Mouse (Mus musculus): ENCODE measurements around the gene Ttll10. TPM values are rescaled to one million over a fixed set of nuclear protein-coding genes. Genes with fewer than 3 reads are reported as not detected.

The Ttll10 gene
- not detected in 2 replicates for polyA plus RNA-seq (2012; ENCODE audit: insufficient read depth, insufficient read length, low replicate concordance, missing spikeins)

- WGBS, result 64% methylated on average over 5 of the region's 5 CpGs
- Histone ChIP-seq H3K27ac (ENCODE audit: insufficient read depth, low read depth, low read length) (no peak within 1 kb of the TSS), H3K4me3 (ENCODE audit: insufficient read depth, low read depth, low read length) (no peak within 1 kb of the TSS), H3K4me1 (ENCODE audit: control insufficient read depth, insufficient read depth, low read length) (no peaks in the 10 kb centered on the region; the same call in 1 of the 2 replicates)
- TF ChIP-seq POLR2A (IDR thresholded peaks at IDR 0.05; ENCODE audit: insufficient read depth, low read depth, low read length) (no peak), CTCF (IDR thresholded peaks at IDR 0.05; ENCODE audit: insufficient read depth, low read depth, low read length) (no peak)
These were observed at the start of gene Ttll10 for GRCm38 (mm10) chr4:156059261-156059660. Gene Ttll10, minus strand, starts transcription at chr4:156059414.

- no peak overlapping the region for H3K27ac ChIP-seq (ENCODE audit: insufficient read depth, low read depth, low read length)
- TF ChIP-seq POLR2A (IDR thresholded peaks at IDR 0.05; ENCODE audit: insufficient read depth, low read depth, low read length), result no peak
- no peak for TF ChIP-seq CTCF (IDR thresholded peaks at IDR 0.05; ENCODE audit: insufficient read depth, low read depth, low read length)
- H3K4me1 ChIP-seq (ENCODE audit: control insufficient read depth, insufficient read depth, low read length), result no peaks in the 10 kb centered on the region
- 89% methylated on average over 4 of the region's 4 CpGs for WGBS
- no peak overlapping the region for H3K4me3 ChIP-seq (ENCODE audit: insufficient read depth, low read depth, low read length)
These were observed 44.1 kb upstream of the Ttll10 start for GRCm38 (mm10) chr4:156103342-156103741.

GRCm38 (mm10) chr4:156101481-156101903 is 42.3 kb upstream of the Ttll10 start:
- Histone ChIP-seq H3K4me1 (ENCODE audit: control insufficient read depth, insufficient read depth, low read length) (no peaks in the 10 kb centered on the region), H3K27ac (ENCODE audit: insufficient read depth, low read depth, low read length) (no peak overlapping the region), H3K4me3 (ENCODE audit: insufficient read depth, low read depth, low read length) (no peak overlapping the region)
- no peak for TF ChIP-seq CTCF (IDR thresholded peaks at IDR 0.05; ENCODE audit: insufficient read depth, low read depth, low read length)
- TF ChIP-seq POLR2A (IDR thresholded peaks at IDR 0.05; ENCODE audit: insufficient read depth, low read depth, low read length), result no peak
- WGBS, result 37% methylated on average over 3 of the region's 3 CpGs

- Histone ChIP-seq H3K4me1 (ENCODE audit: control insufficient read depth, insufficient read depth, low read length) (no peaks in the 10 kb centered on the region), H3K4me3 (ENCODE audit: insufficient read depth, low read depth, low read length) (no peak overlapping the region), H3K27ac (ENCODE audit: insufficient read depth, low read depth, low read length) (no peak overlapping the region)
- TF ChIP-seq CTCF (IDR thresholded peaks at IDR 0.05; ENCODE audit: insufficient read depth, low read depth, low read length) (no peak), POLR2A (IDR thresholded peaks at IDR 0.05; ENCODE audit: insufficient read depth, low read depth, low read length) (no peak)
- WGBS, result 89% methylated on average over 5 of the region's 5 CpGs
These were observed 41.3 kb upstream of the Ttll10 start for GRCm38 (mm10) chr4:156100501-156100900.

GRCm38 (mm10) chr4:156099427-156099826 is 40.2 kb upstream of the Ttll10 start:
- WGBS, result 69% methylated on average over 6 of the region's 6 CpGs
- TF ChIP-seq POLR2A (IDR thresholded peaks at IDR 0.05; ENCODE audit: insufficient read depth, low read depth, low read length) (no peak), CTCF (IDR thresholded peaks at IDR 0.05; ENCODE audit: insufficient read depth, low read depth, low read length) (no peak)

GRCm38 (mm10) chr4:156097770-156098366 is 38.7 kb upstream of the Ttll10 start:
- H3K4me1 ChIP-seq (ENCODE audit: control insufficient read depth, insufficient read depth, low read length), result no peaks in the 10 kb centered on the region
- 59% methylated on average over 9 of the region's 9 CpGs for WGBS
- TF ChIP-seq POLR2A (IDR thresholded peaks at IDR 0.05; ENCODE audit: insufficient read depth, low read depth, low read length) (no peak), CTCF (IDR thresholded peaks at IDR 0.05; ENCODE audit: insufficient read depth, low read depth, low read length) (no peak)

More at GRCm38 (mm10) chr4:156099427-156099826, 40.2 kb upstream of the Ttll10 start:
- no peak overlapping the region for H3K4me3 ChIP-seq (ENCODE audit: insufficient read depth, low read depth, low read length)
- no peaks in the 10 kb centered on the region for H3K4me1 ChIP-seq (ENCODE audit: control insufficient read depth, insufficient read depth, low read length)
- H3K27ac ChIP-seq (ENCODE audit: insufficient read depth, low read depth, low read length), result no peak overlapping the region

GRCm38 (mm10) chr4:156096191-156096590 is 37.0 kb upstream of the Ttll10 start:
- Histone ChIP-seq H3K4me3 (ENCODE audit: insufficient read depth, low read depth, low read length) (no peak overlapping the region), H3K27ac (ENCODE audit: insufficient read depth, low read depth, low read length) (no peak overlapping the region), H3K4me1 (ENCODE audit: control insufficient read depth, insufficient read depth, low read length) (no peaks in the 10 kb centered on the region)
- WGBS, result 98% methylated on average over 1 of the region's 1 CpGs
- no peak for TF ChIP-seq CTCF (IDR thresholded peaks at IDR 0.05; ENCODE audit: insufficient read depth, low read depth, low read length)
- no peak for TF ChIP-seq POLR2A (IDR thresholded peaks at IDR 0.05; ENCODE audit: insufficient read depth, low read depth, low read length)

More at GRCm38 (mm10) chr4:156097770-156098366, 38.7 kb upstream of the Ttll10 start:
- no peak overlapping the region for H3K4me3 ChIP-seq (ENCODE audit: insufficient read depth, low read depth, low read length)
- no peak overlapping the region for H3K27ac ChIP-seq (ENCODE audit: insufficient read depth, low read depth, low read length)

- WGBS, result 84% methylated on average over 5 of the region's 5 CpGs
- H3K4me1 ChIP-seq (ENCODE audit: control insufficient read depth, insufficient read depth, low read length), result no peaks in the 10 kb centered on the region
- TF ChIP-seq POLR2A (IDR thresholded peaks at IDR 0.05; ENCODE audit: insufficient read depth, low read depth, low read length) (no peak), CTCF (IDR thresholded peaks at IDR 0.05; ENCODE audit: insufficient read depth, low read depth, low read length) (no peak)
- no peak overlapping the region for H3K4me3 ChIP-seq (ENCODE audit: insufficient read depth, low read depth, low read length)
- no peak overlapping the region for H3K27ac ChIP-seq (ENCODE audit: insufficient read depth, low read depth, low read length)
These were observed 34.5 kb upstream of the Ttll10 start for GRCm38 (mm10) chr4:156093758-156094157.

- no peaks in the 10 kb centered on the region for H3K4me1 ChIP-seq (ENCODE audit: control insufficient read depth, insufficient read depth, low read length)
- no peak for TF ChIP-seq POLR2A (IDR thresholded peaks at IDR 0.05; ENCODE audit: insufficient read depth, low read depth, low read length)
- no peak for TF ChIP-seq CTCF (IDR thresholded peaks at IDR 0.05; ENCODE audit: insufficient read depth, low read depth, low read length)
- no peak overlapping the region for H3K27ac ChIP-seq (ENCODE audit: insufficient read depth, low read depth, low read length)
- no peak overlapping the region for H3K4me3 ChIP-seq (ENCODE audit: insufficient read depth, low read depth, low read length)
- 80% methylated on average over 1 of the region's 1 CpGs for WGBS
These were observed 33.6 kb upstream of the Ttll10 start for GRCm38 (mm10) chr4:156092765-156093164.

Data from olfactory bulb, adult 2 months (tissue).